Comparison of ENCODE assay signal across 18 mouse cellular contexts in the genomic region with DNA sequence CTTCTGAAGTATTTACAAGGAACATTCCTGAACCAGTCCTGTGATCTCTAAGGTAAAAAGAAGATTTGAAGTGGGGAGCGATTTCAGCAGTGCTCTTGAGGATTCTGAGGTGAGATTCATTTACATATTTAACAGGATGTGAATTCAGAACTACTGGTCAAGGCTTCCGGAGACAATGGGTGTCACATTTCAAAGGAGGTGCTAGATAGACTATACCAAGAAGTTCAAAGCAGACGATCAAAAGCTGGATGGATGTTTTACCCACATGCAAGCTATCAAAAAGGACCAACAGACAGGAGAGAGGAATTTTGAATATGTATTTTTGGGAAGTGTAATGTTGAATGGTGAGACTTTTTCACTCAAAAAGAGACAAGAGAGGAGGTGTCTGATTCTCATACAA. TPM values are rescaled to one million over a fixed set of nuclear protein-coding genes. Genes with fewer than 3 reads are reported as not detected.
"Had no signal": no experiment of that assay in that cellular context is flagged by ENCODE, and none has a peak within 500 bp of the region (broad histone marks: within the 10 kb centered on the region; RNA-seq: fewer than 3 reads in every experiment).

No protein-coding gene starts in this region.

- DNase-seq: kidney, adult 9 months; kidney, postnatal 25 days; layer of hippocampus, adult 9-11 months; liver, embryonic 13.5 days; lung, adult 2 months; lung, postnatal 14 days; lung, postnatal 4 days; thymus, adult 2 months; thymus, postnatal 14 days; thymus, postnatal 4 days had no signal

RNA-seq across cellular contexts. Expression of a gene that starts 28.7 kb away (rescaled TPM):
- total RNA-seq: layer of hippocampus, adult 2 months; layer of hippocampus, postnatal 25 days; left cerebral cortex, adult 18-20 months; liver, adult 2 months had no signal
- polyA plus RNA-seq: kidney, embryonic 16.5 days; liver, adult 2 months; liver, embryonic 13.5 days; lung, embryonic 16.5 days; myocyte; neural tube, embryonic 11.5 days had no signal
